Mouse (Mus musculus) adrenal gland, adult (tissue): Measurements from ENCODE around the gene Ppid.

ENCODE experiments used
- DNase-seq, 2 experiments: peaks; one replicate each; pipeline ENCODE4 v3.0.0; 2022 to 2023; ENCODE audit warnings: low spot score in 1 of 2; ENCODE audit not compliant: inconsistent age in 2 of 2

The Ppid gene

DNA sequence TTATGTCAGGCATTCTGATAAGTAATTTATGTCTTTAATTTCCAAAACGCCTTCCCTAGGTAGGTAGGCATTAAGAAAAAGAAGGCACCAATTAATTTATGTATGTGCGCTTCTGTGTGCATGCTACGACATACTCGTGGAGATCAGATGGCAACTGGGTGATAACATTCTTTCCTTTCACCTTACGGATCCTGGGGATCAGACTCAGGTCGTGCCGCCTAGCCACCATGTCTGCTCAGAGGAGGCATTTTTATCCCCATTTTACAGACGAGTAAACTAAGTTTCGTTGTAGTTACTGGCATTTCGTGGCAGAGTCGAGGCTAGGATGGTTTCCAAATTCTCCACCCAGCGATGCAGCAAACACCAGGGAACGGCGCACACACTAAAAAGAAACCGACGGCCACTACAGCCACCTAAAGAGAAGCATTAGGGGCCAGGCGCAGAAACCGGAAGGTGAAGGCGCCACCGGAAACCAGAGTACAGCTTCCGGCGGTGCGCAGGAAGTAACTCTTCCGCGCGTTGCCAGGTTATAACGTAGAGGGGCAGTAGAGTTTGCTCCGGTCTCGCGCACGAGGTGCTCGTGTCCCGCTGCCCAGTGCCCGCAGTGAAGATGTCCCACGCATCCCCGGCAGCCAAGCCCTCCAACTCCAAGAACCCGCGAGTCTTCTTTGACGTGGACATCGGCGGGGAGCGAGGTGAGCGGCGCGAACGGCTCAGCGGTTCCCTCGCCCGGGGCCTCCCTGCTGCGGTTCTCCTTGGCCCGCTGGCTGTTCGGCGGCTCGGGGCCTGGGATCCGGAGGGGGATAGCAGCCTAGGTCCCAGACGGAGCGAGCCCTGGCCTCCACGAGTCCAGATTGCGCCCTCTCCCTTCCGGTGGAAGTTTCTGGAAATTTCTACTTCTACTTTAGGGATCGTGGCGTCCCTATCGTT is at the start of gene Ppid:
Ppid (plus strand) TSS at position 480 of the 930 bp plus-strand sequence.
- DNase-seq, result peak; percentile 84 to 93

DNA sequence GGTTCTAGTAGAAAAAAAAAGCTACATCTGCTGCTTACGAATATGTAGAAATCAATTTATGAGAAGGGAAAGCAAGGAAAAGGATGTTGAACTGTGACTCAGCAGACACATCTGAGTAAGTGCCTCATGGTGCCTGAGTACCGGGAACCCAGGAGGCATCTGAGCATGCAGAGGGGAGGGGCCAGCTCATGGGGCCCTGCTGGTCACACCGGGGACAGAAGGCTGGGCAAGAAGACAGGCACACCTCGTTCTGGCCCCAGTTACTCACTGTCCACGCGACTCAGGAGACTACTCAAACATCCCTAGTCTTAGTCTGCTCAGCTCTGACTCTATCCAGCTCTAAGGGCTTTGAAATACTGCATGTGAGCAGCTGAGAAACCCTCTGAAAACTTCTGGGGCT is 48.6 kb upstream of the Ppid start:
- peak in 1 of 2 experiments; percentile 33 for DNase-seq

DNA sequence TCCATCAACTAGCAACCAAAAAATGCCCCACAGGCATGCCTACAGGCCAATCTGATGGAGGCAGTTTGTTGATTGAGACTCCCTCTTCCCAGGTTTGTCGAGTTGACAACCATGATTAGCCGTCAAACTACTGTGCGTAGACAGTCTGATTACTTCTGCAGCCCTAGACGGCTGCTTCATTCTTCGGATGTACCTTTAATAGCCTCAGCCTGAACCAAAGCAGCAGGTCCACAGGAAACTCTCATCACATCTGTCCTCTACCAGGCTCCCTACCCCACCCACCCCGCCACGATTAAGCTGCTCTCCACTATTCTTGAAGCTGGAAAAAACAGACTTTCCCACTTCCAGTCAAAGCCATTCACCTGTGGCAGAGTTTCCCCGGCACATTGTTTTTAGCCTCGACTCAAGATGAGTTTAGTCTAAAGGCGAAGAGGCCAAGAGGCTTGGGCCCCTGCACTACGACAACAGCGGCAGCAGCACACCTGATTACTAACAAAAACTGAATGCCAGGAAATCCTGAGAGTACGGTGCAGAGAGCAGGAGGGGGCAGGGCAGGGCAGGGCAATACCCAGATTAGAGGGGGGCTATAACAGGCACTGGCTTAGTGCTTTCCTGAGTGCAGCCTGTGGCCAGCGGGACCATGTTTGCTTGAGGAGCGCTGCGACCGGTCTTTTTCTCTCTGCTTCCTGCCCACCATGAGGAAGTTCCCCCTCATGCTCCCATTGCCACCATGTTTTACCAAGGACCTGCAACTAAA is 42.3 kb upstream of the Ppid start:
- DNase-seq, result no peak

DNA sequence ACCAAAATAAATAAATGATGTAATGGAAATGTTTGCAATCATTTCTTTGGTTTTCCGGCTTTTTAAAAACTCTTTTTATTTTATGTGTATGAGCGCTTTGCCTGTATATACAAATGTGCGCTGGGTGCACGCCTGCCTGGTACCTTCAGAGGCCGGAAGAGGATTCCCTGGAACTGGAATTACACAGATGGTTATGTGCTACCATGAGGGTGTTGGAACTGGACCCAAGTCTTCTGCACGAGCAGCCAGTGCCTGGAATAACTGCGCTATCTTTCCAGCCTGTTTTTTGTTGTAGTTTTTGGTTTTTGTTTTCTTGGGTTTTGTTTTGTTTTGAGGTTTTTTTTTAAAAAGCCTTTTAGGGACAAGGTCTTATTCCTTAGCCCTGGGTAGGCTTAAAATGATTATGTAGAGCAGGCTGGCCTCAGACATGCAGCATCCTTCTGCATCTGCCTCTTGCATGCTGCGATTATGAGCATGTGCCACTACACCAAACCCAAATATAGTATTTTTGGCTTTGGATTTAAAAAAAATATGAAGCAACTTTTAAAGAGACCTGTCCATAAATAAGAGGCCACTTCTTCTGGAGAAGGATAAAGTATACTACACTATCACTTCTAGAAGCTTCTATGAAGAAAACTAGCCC is 41.3 kb upstream of the Ppid start:
- no peak for DNase-seq

DNA sequence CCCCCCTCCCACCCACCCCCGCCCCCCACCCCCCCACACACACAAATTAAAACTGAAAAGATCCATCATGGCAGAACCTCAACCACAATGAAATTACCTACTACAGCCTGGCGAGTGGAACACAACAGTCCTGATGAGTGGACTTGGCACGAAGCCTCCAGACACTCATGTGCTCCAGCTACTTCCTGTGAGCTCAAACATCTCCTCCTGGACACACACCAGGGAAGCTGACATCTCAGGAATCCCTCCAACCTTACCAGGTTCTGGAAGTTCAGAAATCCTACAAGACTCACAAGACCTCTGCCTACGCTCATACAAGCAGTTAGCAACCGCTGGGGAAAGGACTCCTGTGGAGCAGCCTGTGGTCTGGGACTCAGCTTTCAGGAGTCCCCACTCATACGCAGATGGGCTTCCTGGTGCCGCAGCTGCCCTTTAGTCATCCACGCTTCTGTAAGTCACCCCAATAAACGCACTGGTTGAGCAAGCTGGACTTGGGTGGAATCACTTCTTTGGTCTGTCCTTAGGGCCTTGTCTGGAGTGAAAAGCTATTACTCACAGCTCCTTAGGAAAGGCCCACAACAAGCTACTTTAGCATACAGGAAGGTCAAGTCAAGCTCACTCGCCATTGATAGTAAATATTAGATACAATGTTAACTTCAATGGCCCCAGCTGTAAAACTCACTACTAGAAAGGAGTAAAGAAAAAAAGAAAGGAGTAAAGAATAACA is 39.2 kb upstream of the Ppid start:
- DNase-seq, result no peak

DNA sequence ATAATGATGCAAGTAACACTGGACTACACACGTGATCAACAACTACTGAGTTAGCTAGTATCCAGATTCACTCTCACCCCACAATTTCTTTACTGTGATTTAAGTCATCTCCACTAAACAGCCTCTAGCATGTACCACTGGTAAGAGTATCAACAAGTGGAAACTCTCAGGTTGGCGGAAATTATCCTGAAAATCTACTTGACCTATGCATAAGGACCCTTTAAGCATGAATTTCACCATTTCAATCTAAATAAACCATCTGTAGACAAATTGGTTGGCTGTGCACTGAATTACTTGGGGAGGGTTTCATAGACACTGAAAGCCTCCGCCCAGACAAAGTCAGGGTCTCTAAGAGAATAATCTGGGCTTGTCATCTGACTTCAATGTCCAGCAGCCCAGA is 37.4 kb upstream of the Ppid start:
- no peak for DNase-seq

DNA sequence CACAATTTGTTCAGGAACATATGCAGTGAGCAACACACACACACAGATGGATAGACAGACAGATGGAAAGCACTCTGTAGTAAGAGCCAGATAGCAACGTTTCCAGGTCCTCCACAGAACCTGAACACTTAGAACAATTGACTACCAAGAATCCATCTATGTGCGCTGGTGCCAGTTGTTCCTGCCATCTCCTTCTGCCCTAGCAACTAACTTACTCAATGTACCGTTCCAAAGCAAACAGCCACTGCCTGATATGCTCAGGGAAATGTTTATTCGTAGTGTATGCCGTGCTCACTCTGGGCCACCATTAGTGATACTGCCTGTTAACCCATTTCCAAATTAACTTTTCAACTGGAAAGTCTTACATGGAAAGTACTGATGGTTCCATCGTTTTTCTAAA is 36.1 kb upstream of the Ppid start:
- no peak for DNase-seq

DNA sequence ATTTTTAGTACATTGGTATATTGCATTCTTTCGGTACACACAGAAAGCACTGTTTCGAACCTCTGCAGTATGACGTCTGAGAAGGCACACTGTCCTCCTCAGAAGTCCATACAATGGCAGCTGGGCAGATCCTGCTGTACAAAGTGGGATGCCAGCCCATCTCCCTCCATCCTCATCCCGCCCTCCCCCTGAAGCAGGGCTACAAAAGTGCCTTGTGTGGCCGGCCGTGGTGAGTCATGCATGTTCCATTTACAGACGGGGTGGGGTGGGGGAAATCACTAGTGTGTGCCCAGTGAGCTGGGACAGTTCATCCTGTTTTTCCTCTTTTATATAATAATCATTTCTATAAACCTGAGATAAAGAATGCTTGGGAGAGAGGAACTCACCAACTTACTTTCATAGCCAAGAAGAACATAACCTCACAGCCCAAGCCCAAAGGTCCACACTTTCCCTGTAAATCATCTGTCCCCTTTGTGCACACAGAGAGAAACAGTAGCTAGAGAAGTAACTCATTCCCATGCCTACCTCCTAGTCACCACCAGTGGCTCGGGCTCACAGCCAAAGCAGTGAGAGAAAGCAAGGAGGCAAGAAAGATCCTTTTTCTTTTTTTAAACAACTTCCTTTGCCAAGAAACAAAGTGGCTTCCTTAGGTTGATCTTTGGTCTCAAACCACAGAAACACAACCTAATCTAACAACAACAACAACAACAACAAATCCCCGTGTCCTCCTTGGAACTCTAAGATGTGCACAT is 31.9 kb upstream of the Ppid start:
- peak; percentile 29 to 63 for DNase-seq

DNA sequence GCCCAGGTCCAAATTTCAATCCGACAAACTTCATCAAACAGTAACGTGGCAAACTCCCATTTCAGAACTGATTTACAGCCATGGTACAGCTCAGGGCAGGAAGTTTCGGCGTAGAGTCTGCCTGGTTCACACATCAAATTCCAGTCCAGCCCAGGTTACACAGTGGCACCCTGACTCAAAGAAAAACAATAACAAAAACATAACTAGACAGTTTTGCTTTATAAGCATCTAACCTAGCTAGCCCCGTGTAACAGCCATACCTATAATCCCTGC is 31.4 kb upstream of the Ppid start:
- DNase-seq, result no peak

DNA sequence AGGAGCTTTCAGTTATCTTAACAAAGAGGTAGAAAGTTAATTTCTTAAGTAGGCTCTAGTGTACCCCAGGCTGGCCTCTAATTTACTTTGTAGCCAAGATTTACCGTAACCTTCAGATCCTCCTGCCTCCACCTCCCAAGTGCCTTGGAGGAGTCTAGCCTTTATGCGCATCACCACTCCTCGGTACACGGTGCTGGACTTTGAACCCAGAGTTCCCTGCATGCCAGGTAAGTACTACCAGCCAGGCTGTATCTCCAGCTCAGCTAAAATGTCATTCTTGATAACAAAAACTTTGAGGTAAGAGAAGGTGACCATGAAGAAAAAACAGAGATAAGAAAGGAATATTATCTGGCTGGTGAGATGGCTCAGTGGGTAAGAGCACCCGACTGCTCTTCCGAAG is 30.6 kb upstream of the Ppid start:
- DNase-seq, result no peak

DNA sequence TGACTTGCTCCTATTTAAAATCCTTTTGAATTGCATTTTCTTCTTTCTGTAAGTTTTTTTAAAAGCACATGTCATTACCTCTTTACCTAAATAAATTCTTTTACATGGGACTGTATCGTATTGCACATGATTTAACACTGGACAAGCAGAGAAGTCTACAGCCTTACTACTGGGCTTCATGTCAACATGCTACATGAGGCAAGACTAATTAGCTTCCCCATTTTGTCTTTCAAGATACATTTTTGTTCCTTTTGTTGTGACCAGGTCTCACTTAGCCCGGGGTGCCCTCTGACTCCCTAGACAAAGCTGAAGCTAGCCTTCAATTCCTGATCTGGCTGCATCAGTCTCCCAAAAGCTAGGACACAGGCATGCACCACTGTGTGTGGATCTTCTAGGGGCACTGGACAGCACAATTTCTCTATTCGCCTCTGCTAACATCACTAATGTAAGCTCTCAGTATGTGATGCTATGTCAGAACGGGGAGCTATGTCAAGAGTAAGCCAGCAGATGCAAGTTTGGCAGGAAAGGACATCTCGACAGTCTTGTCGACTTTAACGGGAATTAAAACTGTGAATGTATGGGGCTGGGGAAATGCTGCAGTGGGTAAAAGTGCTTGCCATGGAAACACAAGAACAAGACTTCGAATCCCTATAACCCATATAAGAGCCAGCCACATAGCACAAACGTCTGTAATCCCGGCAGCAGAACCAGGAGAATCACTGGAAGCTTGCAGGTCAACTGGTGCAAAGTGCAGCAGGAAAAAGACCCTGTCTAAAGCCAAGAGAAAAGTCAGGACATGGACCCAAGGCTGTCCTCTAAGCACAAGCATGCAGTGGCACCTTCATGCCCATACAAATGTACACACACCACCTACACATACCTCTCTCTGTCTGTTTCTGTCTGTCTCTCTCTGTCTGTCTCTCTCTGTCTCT is 29.1 kb upstream of the Ppid start:
- DNase-seq, result no peak

DNA sequence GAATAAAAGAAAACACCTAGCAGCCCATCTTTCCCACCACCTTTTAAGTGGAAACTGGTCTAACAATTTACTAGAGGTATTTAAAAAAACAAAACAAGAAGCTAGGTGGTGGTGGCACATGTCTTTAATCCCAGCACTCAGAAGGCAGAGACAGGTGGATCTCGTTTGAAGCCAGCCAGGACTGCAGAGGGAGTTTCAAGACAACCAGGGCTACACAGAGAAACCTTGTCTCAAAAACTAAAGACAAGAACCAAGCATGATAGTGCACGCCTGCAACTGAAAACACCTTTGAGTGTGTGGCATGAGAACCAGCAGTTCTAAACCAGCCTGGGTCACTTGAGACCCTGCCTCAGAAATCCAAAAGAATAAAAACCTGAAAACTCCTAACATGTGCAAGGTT is 27.6 kb upstream of the Ppid start:
- DNase-seq, result no peak

DNA sequence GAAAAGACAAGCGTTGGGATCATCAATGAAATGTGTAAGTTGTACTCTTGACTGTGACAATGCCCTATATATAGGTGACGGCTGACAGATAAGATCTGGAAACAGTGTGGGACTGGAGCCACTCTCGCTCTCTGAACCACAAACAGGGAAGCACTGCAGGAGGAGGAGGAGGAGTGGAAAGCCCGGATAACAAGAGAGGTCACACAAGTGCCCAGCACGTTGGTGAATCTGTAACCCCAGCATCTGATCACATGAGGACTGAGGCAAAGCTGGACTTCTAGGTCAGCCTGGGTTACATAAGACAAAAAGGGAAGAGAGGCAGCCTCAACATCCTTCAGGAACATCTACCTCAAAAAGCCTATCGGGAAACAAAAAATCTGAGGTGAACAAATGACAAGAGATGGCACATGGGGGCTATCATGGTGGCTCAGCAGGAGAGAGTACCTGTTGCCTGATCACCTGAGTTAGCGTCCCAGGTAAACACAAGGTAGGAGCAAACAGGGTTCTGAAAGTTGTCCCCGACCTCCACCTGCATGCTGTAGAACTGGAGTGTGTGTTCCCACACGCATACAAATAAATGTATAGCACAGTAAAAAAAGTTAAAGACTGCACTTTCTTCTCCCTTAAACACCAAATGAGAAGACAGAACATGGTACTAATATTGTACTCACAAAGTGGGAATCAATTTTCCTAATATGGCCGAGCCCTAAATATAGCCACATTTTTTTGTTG is 26.1 kb upstream of the Ppid start:
- no peak for DNase-seq

DNA sequence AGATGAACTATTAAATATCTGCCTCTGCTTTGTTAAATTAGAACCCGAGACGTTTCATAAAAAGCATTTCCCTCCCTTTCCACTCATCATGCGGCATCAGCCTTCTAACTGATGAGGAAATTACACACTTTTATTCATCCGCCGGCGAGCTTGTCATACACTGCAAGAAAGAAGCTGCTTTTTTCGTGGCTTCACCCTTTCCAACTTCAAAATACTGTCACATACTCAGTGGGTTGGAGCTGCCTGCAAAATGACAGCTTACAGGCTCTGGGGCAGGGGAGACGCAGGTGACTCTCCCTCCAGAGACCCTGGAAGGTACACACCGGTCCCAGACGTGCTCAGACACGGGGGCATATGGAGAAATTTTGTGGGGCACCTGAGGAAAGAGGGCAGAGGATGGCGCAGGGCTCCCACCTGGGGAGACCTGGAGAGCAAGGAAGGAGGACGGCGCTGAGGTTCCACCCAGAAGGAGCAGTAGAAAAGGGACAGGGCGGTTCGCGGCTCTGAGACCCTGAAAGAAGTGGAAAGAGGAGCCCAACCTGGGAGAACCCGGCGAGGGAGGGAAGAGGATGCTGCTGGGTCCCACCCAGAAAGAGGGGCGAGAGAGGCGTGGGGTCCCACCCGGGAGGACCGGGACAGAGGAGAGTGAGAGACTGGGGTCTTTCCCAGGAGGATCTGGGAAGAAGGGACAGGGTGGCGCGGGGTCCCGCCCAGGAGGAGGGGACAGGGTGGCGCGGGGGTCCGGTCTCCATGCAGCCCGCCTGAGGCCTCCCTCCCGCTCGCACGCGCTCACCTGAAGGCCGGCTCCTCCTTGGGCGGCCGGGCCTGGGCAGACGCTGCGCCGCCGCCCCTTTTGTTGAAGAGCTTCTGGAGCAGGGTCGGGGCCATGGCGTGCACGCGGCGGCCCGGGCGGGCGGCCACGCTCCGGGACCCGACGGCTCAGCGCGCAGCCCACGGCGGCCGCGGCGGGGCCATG is 24.1 kb upstream of the Ppid start:
- peak; percentile 27 to 68 for DNase-seq

DNA sequence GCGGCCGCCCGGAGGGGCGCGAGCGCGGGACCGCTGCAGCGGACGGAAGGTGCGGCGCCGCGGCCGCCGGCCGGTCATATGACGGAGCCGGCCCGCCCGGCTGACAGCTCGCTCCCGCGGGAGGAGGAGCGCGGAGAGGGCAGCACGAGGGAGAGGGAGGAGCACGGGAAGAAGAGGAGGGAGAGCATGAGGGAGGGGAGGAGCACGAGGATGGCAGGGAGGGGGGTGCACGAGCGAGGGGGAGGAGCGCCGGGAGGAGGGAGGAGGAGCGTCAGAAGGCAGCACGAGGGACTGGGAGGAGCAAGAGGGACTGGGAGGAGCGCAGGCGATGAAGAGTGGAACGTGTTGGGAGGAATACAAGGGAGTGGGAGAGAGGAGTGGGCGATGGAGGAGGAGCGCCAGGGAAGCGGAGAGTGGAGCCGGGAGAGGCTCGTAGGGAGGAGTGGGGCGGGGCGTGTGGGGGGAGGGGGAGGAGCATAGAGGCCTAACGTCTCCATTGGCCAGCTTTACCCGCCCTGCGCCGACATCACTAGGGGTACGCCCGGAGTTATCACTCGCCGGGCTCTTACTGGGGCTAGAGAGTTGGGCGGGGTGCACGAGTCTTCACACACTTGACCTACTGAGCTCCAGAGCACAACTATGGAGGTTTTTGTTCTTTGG is 23.3 kb upstream of the Ppid start, which contains the start of gene Fnip2:
Fnip2 (minus strand) TSS at position 94 of the 660 bp plus-strand sequence.
- DNase-seq, result peak; percentile 93 to 98

DNA sequence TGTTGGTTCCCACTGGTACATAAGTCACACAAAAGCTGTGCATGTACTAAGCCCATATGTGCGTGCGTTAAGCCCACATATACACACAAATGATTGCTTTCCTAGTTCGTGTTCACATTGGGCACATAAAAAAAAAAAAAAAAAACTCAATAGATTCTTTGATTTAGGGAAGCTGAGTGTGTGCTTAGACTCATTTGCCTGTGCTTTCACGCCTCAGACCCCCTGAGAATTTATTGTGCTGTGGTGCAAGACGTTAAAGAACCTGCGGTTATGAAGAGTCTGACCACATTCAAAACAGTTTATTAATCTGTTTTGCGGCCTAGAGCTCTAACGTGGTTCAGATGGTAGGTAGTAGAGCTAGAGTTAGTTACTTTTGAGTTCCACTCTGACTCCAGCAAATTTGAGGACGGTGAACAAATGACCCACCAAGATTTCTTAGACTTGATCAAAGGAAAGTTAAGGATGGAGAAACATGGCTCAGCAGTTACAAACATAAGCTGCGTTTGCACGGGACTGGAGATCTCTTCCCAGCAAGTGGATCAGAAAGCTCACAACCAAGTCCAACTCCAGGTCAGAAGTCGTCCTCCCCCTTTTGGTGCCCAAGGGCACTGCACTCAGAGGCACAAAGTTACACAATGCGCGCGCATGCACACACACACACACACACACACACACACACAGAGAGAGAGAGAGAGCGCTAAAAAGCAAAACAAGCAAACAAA is 22.4 kb upstream of the Ppid start:
- no peak for DNase-seq

DNA sequence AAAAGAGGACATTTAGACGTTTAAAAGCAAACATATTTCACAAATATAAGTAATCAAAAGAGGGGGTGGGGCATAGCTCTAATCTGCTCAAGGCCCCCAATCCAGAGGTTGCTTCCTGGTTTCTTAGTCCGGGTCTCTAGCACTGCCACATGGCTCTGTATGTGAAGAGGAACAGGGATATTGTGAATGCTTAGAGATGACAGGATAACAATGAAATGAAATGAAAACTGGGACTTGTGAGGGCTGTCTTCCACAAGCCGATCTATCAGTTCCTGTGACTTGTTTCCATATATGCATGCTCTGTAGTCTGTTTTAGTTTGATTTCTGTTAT is 21.8 kb upstream of the Ppid start:
- DNase-seq, result no peak
